Mouse (Mus musculus) ES-E14 (cell line): Measurements from ENCODE around the gene Edrf1.

ENCODE experiments used
- CHD2 ChIP-seq: IDR thresholded peaks from 2 replicates; pipeline ENCODE4 v1.6.1; 2014; ENCODE audit warnings: mild to moderate bottlenecking, low read depth, low read length, inconsistent platforms
- ZC3H11A ChIP-seq: IDR thresholded peaks from 2 replicates; pipeline ENCODE4 v1.6.1; 2012; ENCODE audit warnings: low read depth, mild to moderate bottlenecking, inconsistent platforms, low read length, borderline replicate concordance
- ZNF384 ChIP-seq: IDR thresholded peaks from 2 replicates; pipeline ENCODE4 v1.6.1; 2012; ENCODE audit warnings: low read depth, low read length, inconsistent platforms

DNA sequence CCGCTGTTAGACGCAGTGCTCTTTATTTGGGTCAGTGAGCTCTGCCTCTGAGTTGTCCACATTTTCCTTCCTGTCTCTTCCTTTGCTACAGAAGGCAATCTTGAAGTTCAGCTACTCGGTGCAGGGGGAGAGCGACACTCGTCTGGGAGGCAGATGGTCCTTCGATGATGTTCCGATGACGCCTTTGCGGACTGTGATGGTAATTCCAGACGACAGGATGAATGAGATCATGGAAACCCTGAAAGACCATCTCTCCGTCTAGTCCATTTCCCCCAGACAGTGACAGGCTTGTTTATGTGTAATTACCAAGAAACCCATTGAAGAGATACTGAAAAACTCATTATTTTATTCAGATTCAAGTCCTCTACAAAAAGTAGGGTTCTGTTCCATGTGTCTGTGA is 83.3 kb downstream of the Edrf1 start:
- no peak for TF ChIP-seq ZC3H11A
- no peak for TF ChIP-seq ZNF384
- TF ChIP-seq CHD2: no peak
